Mouse (Mus musculus): Measurements from ENCODE around the gene Ina. TPM values are rescaled to one million over a fixed set of nuclear protein-coding genes. Genes with fewer than 3 reads are reported as not detected.

The Ina gene
- polyA plus RNA-seq, 2 experiments: 0.02 TPM; not detected in 1

DNA sequence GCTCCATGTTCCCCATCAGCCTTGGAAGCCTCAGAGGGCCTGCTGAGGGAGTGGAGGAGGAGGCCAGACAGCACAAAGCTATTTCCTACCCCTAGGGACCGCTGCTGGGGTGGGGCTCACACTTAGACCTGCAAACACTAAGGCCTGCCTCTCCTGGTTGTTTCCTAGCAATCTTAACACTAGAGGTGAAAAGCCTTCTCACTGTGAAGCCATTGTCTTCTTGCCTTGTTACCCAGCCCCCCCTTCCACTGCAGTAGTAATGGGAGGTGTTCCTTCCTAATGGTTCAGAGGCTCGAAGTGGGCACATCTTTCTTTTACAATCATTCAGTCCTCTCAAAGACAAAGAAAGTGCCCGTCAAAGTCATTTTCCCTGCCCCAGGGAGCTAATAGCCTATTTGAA is 3.3 kb downstream of the Ina start:
- no peak for DNase-seq (ENCODE audit: low read depth in 3 of 3, low spot score in 3 of 3)
- ATAC-seq (ENCODE audit: insufficient read depth): no peak
- Histone ChIP-seq H3K9ac (replicated peaks) (no peak overlapping the region), H3K4me1 (replicated peaks; ENCODE audit: control insufficient read depth in 2 of 2, insufficient read depth in 2 of 2, low read length in 1 of 2) (no peaks in the 10 kb centered on the region), H3K27ac (no peak overlapping the region), H3K4me3 (ENCODE audit: insufficient read depth in 1 of 2, low read depth in 2 of 2, low read length in 2 of 2) (no peak overlapping the region), H3K27me3 (ENCODE audit: control insufficient read depth, insufficient read depth, low read length) (peaks cover 53% of the 10 kb centered on the region), H3K9me3 (ENCODE audit: control insufficient read depth, low read length) (no peaks in the 10 kb centered on the region), H3K4me2 (ENCODE audit: low read depth) (no peak overlapping the region), H3K36me3 (replicated peaks; ENCODE audit: control insufficient read depth, insufficient read depth, low read depth) (no peaks in the 10 kb centered on the region)
- no peak for TF ChIP-seq CTCF (IDR thresholded peaks at IDR 0.05; ENCODE audit: low read depth)
- no peak for TF ChIP-seq EP300 (IDR thresholded peaks at IDR 0.05; ENCODE audit: low read depth)
- 6% methylated on average over 3 of the region's 3 CpGs for WGBS (ENCODE audit: insufficient replicate concordance)

DNA sequence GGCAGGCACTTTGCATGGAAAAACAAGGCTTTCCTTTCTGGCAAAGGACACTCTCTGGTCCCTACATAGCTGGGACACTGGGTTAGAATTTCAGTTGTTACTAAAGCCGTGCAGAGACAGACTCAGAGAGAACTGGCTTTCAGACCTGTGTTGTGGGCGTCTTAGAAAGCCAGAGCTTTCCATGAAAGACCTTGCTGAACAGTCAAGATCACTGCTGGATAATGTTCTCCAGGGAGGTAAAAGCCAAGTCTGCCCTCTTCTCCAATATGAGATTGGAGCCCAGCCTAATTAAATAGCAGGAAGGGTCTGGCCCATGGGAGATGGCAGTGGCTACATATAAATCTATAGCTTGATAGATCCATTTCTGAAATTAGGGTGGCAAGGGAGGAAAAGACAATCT is 3.8 kb downstream of the Ina start:
- WGBS (ENCODE audit: insufficient replicate concordance): 34% methylated on average over 2 of the region's 2 CpGs

DNA sequence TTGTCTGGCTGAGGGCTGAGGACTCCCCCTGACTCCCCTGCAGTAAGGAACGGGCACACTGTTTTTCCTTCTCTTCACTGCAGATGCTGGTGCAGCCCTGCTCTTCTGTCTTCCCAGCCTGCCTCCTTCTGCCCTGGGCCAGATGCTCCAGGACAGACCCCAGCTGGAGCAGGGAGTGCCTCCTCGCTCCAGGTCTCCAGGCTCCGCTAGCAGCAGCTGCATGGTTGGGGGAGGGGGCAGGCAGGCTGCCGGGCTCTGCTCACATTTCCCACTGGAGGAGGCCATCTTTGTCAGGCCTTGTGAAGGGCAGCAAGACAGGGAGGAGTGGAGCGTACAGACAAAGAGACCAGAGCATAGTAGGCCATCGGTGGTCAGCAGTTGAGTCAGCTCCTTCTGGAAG is 4.8 kb downstream of the Ina start:
- H3K36me3 ChIP-seq (replicated peaks; ENCODE audit: control insufficient read depth, insufficient read depth, low read depth): no peaks in the 10 kb centered on the region
- H3K4me1 ChIP-seq (replicated peaks; ENCODE audit: control insufficient read depth in 2 of 2, insufficient read depth in 2 of 2, low read length in 1 of 2): peaks cover 0 to 2% of the 10 kb centered on the region in 2 experiments; a peak in 1 of 4 replicates
- no peak overlapping the region for H3K4me2 ChIP-seq (ENCODE audit: low read depth)
- no peak overlapping the region for H3K9ac ChIP-seq (replicated peaks)
- WGBS (ENCODE audit: insufficient replicate concordance): 31% methylated on average over 6 of the region's 6 CpGs
- TF ChIP-seq CTCF (IDR thresholded peaks at IDR 0.05; ENCODE audit: low read depth): no peak
- no peak for TF ChIP-seq EP300 (IDR thresholded peaks at IDR 0.05; ENCODE audit: low read depth)
- no peak overlapping the region for H3K27ac ChIP-seq
- no peak for DNase-seq (ENCODE audit: low read depth in 3 of 3, low spot score in 3 of 3)
- ATAC-seq (ENCODE audit: insufficient read depth): no peak
- H3K4me3 ChIP-seq (ENCODE audit: insufficient read depth in 1 of 2, low read depth in 2 of 2, low read length in 2 of 2): no peak overlapping the region
- H3K9me3 ChIP-seq (ENCODE audit: control insufficient read depth, low read length): no peaks in the 10 kb centered on the region
- H3K27me3 ChIP-seq (ENCODE audit: control insufficient read depth, insufficient read depth, low read length): peaks cover 38% of the 10 kb centered on the region

More for the DNA sequence above, 3.8 kb downstream of the Ina start:
- DNase-seq (ENCODE audit: low read depth in 3 of 3, low spot score in 3 of 3) (no peak), ATAC-seq (ENCODE audit: insufficient read depth) (no peak)
- Histone ChIP-seq H3K4me3 (ENCODE audit: insufficient read depth in 1 of 2, low read depth in 2 of 2, low read length in 2 of 2) (no peak overlapping the region), H3K4me1 (replicated peaks; ENCODE audit: control insufficient read depth in 2 of 2, insufficient read depth in 2 of 2, low read length in 1 of 2) (no peaks in the 10 kb centered on the region), H3K36me3 (replicated peaks; ENCODE audit: control insufficient read depth, insufficient read depth, low read depth) (no peaks in the 10 kb centered on the region), H3K9ac (replicated peaks) (no peak overlapping the region), H3K9me3 (ENCODE audit: control insufficient read depth, low read length) (no peaks in the 10 kb centered on the region), H3K27ac (no peak overlapping the region), H3K4me2 (ENCODE audit: low read depth) (no peak overlapping the region), H3K27me3 (ENCODE audit: control insufficient read depth, insufficient read depth, low read length) (peaks cover 48% of the 10 kb centered on the region)
- no peak for TF ChIP-seq CTCF (IDR thresholded peaks at IDR 0.05; ENCODE audit: low read depth)
- TF ChIP-seq EP300 (IDR thresholded peaks at IDR 0.05; ENCODE audit: low read depth): no peak

DNA sequence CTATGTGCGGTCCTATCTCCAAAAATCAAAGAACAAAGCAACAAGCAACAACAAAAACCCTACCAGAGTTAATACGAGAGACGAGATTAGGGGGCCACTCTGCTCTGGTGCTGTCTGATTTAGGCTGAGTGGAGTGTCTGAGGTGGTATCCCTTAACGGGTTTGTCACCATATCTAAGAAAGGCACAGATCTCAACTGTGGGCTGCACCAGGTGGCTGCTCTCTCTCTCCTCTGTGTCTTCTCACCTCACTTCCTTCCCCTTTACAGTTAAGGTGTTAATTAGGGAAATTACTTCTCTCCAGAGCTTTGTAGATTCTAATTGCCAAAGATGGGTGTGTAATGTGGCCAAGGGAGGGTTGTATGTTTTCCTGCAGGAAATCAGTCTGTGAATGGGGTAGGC is 8.2 kb downstream of the Ina start:
- no peak for ATAC-seq (ENCODE audit: insufficient read depth)
- 45% methylated on average over 4 of the region's 4 CpGs for WGBS (ENCODE audit: insufficient replicate concordance)
- no peak overlapping the region for H3K4me2 ChIP-seq (ENCODE audit: low read depth)
- TF ChIP-seq CTCF (IDR thresholded peaks at IDR 0.05; ENCODE audit: low read depth) (no peak), EP300 (IDR thresholded peaks at IDR 0.05; ENCODE audit: low read depth) (no peak)
- no peak overlapping the region for H3K27ac ChIP-seq
- H3K36me3 ChIP-seq (replicated peaks; ENCODE audit: control insufficient read depth, insufficient read depth, low read depth): no peaks in the 10 kb centered on the region
- no peak overlapping the region for H3K9ac ChIP-seq (replicated peaks)
- no peaks in the 10 kb centered on the region for H3K9me3 ChIP-seq (ENCODE audit: control insufficient read depth, low read length)
- H3K27me3 ChIP-seq (ENCODE audit: control insufficient read depth, insufficient read depth, low read length): peaks cover 8% of the 10 kb centered on the region
- H3K4me3 ChIP-seq (ENCODE audit: insufficient read depth in 1 of 2, low read depth in 2 of 2, low read length in 2 of 2): no peak overlapping the region
- no peak for DNase-seq (ENCODE audit: low read depth in 3 of 3, low spot score in 3 of 3)
- H3K4me1 ChIP-seq (replicated peaks; ENCODE audit: control insufficient read depth in 2 of 2, insufficient read depth in 2 of 2, low read length in 1 of 2): peaks cover 0 to 2% of the 10 kb centered on the region in 2 experiments; a peak in 1 of 4 replicates

DNA sequence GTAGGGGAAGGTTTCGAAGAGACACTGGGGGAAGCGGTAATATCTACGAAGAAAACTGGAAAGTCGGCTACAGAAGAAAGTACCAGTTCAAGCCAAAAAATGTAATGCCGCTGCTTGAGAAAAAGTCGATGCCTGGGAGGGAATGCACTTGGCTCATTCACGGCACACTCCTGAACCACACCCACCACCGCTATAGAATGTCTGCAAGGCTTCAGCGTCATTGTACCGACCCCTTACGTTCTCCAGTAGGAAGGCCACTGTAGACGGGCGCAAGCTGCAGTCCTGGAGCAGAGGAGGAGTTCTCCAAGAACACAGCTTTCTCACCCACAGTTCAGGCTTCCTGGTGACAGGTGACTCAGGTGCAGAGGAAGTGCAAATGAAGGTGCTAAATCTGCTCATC is 9.0 kb downstream of the Ina start:
- no peak for ATAC-seq (ENCODE audit: insufficient read depth)
- no peak for DNase-seq (ENCODE audit: low read depth in 3 of 3, low spot score in 3 of 3)
- 70% methylated on average over 13 of the region's 13 CpGs for WGBS (ENCODE audit: insufficient replicate concordance)
- Histone ChIP-seq H3K9me3 (ENCODE audit: control insufficient read depth, low read length) (no peaks in the 10 kb centered on the region), H3K9ac (replicated peaks) (no peak overlapping the region), H3K4me2 (ENCODE audit: low read depth) (no peak overlapping the region), H3K27me3 (ENCODE audit: control insufficient read depth, insufficient read depth, low read length) (peaks cover 3% of the 10 kb centered on the region), H3K4me3 (ENCODE audit: insufficient read depth in 1 of 2, low read depth in 2 of 2, low read length in 2 of 2) (no peak overlapping the region), H3K27ac (no peak overlapping the region), H3K36me3 (replicated peaks; ENCODE audit: control insufficient read depth, insufficient read depth, low read depth) (no peaks in the 10 kb centered on the region), H3K4me1 (replicated peaks; ENCODE audit: control insufficient read depth in 2 of 2, insufficient read depth in 2 of 2, low read length in 1 of 2) (peaks cover 0 to 2% of the 10 kb centered on the region in 2 experiments; a peak in 1 of 4 replicates)
- TF ChIP-seq EP300 (IDR thresholded peaks at IDR 0.05; ENCODE audit: low read depth) (no peak), CTCF (IDR thresholded peaks at IDR 0.05; ENCODE audit: low read depth) (no peak)
